Mouse (Mus musculus): ENCODE results near the gene Fkbp10.
A peak's percentile ranks its signal among the peaks of the same experiment; 100 is the strongest.

Fkbp10 gene

DNA sequence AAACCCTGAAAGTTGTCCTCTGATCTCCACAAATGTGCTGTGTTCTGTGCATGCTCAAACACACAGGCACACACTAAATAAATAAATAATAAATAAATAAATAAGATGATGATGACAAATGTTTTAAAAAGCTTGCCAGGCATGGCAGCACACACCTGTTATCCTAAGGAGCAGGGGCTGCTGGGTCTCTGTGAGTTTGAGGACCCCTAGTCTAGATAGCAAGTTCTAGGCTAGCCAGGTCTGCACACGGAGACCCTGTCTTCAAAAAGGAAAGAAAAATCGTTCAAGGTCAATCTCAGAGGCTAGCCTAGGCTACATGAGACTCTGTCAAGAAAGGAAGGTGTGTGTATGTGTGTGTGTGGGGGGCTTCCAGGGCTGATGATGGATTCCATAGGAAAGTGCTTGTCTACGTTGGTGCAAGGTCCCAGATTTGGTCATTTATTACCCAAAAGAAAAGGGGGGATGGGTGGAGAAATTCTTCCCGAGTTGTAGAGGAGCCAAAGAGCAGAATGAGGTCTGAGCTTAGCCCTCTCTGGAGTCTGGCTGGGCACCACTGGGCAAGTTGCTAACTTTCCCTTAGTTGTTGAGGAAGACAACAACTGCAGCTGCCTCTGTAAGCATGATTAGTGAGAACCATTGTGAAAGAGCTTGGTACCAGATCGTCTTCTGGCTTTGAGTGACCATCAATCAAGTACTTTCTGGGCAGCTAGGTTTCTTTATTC, 21.0 kb upstream of the Fkbp10 start:
- no peak for DNase-seq (ENCODE audit: low spot score in 2 of 2)

DNA sequence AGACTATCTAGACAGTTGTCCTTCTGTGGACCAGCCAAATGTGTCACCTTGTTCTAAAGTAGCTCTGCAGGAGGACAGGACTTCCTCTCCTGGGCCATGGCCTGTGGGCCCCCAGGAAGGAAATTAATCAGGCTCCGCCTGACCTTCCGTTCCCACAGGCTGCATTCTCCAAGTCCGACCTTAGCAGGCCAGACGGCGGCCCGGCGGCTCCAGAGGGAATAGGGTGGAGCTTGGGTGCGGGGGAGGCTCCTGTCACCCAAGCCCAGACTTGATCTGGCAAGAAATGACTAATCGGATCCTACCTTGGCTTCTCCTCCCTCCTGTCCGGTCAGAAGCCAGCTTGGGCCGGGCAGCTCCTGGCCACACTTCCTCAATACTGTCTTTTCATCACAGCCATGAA, 20.3 kb upstream of the Fkbp10 start:
- no peak for DNase-seq (ENCODE audit: low spot score in 2 of 2)

DNA sequence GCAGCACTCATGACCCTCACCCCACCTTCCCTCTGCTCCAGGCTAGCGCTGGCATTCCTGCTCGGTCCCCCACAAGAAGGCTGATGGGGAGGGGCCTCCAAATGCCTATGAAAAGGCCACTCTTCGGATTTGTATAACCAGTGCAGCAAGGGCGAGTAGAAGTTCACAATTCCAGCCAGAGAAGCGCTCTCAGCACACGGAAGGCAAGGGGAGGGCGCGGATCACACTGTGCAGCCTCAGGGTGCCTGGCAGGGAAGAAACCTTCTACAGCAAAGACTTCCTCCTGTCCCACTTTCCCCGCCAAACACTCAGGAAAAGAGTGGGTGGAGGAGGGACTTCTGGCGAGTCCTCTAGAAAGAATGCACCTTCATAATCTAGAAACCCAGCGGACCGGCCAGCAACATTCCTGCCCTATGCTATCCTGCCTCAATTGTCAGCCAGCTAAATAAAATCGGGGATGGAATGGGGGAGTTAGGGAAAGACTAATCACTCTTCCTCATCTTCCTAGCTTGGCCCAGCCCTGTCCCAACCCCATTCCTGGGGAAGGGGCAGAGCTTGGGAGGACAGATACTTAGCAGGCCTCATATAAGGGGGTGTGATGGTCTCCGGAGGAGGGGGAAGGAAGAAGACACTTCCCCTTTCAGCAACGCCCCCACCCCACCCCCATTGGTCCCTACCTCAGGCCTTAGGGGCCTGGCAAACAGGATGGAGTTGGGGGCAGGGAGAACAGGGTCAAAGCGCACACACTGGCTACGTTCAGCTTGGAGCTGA, 19.5 kb upstream of the Fkbp10 start:
- DNase-seq (ENCODE audit: low spot score in 2 of 2) = peak in 1 of 2 experiments; percentile 38

DNA sequence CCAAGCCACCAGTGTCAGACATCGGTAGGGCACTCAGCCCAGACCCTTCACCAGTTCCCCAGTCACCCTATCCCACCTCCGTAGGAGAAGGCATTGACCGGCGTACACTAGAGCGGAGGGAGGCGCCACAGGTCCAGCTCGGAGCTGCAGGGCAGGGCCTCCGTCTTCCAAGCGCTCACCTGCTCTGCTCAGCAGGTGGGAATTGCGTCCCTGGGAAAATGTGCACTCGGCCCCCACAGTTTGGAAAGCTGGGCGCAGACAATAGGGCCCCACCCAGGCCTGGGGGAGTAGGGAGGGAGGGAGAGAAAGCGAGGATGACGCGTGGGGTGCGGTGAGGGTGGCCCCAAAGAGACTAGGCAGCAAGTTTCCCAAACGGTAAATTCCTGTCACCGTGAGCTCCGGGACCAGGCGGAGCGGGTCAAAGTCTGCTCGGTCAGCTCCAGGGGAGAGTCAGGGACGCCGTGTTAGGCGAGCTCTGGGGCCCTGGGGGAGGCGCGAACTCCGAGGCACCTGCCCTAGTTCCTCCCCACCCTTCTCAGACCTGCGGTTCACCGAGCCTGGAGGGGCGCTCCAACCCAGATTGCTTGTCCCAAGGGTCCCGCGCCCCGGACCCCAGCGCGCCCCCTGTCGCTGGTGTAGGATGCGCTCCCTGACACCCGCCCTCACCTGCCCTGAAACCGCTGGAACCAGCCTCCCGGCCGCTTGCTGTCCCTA, 18.5 kb upstream of the Fkbp10 start:
- peak in 1 of 2 experiments; percentile 14 for DNase-seq (ENCODE audit: low spot score in 2 of 2)

DNA sequence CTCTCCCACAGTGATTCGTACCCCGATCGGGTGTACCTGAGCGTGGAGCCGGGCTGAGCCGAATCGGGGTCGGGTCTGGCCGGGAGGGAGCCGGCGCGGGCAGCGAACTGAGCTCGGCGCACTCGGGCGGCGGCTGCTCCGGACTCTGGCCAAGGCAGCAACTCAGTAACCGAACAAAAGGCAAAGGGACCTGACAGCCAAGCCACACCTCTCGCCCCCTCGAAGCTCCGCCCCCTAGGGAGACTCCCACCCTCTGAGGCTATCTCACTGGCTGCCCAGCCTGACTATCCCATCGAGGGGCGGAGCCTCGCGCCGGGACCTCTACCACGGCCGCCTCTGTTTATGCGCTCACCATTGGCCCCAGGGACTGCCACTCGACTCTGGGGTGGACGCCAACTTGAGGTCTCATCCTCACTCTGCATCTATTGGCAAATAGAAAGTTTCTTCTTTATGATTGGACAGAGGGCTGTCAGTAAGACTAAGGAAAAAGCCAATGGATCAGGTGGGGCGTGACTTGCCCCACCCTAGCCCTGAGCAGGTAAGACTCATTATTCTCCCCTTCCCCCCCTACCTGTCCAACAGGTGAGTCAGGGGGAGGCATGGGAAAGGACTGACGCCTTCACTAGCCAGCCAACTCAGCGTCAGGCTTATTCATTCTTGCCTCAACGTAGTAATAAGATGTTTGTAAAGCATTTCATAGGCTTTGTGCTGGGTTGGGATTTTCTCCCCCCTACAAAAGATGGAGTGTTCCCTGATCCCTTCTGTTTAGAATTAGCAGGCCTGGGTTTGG, 17.7 kb upstream of the Fkbp10 start, which contains the start of gene Jup:
TSS of gene Jup (minus strand) at position 164 of the 790 bp plus-strand sequence.
- DNase-seq (ENCODE audit: low spot score in 2 of 2) = peak; percentile 100

DNA sequence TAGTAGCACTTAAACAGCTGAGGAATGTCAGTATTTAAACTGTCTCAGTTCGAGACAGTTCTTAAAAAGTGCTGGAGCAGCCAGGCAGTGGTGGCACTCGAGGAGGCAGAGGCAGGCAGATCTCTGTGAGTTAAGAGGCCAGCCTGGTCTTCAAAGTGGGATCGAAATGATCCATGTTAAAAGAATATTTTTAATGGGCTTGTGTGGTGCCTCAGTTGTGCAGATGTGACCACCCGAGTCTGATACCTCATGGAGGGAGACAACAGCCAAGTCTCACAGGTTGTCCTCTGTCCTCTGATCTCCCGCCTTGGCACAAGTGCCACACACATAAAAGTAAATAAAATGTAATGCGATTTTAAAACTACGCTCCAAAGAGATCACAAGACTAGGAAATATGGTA, 17.0 kb upstream of the Fkbp10 start:
- no peak for DNase-seq (ENCODE audit: low spot score in 2 of 2)

DNA sequence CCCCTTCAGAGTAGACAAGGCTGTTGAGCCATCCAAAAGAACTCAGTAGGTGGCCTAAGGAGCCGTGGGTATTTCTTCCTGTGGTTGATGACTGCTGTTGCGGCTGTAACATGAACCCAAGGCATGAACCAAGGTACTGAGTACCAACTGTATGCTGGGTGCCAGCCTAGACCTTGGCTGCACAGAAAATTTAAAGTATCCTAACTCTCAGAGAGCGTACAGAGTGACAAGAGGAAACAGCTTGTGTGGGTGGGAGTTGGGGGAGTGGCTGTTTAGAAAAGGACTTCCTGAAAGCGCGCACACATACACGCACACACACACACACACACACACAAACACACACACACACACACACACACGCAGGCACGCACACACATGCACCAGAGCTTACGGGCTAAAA, 16.2 kb upstream of the Fkbp10 start:
- DNase-seq (ENCODE audit: low spot score in 2 of 2) = no peak

DNA sequence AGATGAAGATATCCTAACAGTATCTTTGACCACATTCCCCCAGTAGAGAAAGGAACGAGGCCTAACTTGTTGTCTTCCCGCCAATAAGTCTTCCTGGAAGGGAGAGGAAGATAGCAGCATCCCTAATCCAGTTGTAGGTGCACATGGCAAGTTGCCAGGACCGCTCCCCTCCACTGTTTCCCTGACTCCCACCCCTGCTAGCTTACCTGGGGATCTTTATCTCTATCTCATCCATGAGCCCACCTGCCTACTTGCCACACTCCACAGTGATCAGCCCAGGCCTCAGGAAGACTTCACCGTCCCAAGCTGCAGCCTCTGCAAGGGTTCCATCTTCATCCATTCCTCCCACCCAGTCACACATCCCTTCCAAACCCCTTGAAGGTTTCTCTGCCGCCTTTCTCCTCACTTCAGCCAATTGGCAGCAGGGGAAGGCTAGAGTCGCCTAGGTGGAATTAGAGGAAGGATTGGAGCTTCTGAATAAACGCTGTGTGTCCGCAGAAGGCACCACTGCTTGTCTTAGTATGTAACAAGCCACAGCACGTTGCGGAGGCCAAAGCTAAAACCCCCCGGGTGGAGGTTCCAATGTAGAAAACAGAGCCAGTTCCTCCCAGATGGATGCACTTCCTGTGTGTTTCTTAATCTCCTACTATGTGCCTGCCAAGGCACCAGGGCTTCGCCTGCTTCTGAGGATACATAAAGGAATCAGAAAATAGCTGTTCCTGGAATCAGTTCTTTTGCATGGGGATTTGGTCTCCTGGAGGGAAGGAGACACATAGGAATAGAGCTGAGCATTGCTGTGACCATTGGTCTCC, 15.6 kb upstream of the Fkbp10 start:
- DNase-seq (ENCODE audit: low spot score in 2 of 2) = no peak

DNA sequence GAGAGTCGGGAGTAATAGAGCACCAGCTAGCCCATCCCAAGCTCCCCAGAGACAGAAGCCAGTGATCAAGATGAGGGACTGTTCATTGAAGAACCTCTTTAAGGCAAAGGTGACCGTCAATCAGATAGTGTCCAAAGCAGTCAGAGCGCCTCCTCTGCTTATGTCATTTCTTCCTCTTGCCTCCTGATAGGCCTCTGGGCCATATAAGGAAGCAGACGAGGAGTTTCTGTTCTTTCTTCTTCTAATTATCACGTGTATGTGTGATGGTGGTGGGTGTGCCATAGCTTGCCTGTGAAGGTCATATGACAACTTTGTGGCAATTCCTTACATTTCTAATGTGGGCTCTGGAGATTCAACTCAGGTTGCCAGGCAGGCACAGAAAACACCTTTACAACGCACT, 14.7 kb upstream of the Fkbp10 start:
- DNase-seq (ENCODE audit: low spot score in 2 of 2) = no peak

DNA sequence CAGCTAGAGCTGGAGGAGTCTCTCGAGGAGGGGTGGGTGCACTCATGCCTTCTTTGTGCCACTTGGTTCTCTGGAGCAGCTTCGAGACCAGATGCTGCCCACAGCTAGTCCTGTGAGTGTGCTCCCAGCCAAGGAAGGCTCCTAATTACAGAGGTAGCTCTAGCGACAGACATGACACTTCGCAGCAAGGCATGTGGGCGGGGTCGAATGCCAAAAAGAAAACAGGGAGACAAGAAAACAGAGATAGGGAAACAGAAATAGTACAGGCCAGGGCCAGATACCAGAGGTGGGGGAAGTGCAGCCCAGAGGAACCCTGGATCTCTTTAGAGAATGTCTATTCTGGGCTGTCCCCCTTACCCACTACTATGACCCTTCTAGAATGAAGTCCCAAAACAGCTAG, 13.3 kb upstream of the Fkbp10 start:
- no peak for DNase-seq (ENCODE audit: low spot score in 2 of 2)

DNA sequence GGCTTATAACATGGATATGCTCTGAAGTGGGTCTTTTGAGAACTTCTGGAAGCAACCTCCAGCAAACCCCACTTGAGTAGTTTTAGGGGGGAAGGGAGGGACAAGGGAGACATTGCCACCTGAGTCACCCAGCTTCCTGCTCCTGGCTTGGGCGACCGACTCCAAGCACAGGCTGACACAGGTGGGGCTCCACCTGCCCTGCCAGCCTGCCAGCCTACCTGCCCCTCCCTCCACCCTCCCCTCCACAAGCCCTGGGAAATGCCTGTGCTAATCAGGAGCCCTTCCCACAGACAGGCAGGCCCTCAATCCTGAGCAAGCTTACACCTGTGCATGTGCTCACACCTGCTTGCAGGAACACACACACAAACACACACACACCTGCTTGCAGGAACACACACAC, 12.8 kb upstream of the Fkbp10 start:
- DNase-seq (ENCODE audit: low spot score in 2 of 2) = no peak

DNA sequence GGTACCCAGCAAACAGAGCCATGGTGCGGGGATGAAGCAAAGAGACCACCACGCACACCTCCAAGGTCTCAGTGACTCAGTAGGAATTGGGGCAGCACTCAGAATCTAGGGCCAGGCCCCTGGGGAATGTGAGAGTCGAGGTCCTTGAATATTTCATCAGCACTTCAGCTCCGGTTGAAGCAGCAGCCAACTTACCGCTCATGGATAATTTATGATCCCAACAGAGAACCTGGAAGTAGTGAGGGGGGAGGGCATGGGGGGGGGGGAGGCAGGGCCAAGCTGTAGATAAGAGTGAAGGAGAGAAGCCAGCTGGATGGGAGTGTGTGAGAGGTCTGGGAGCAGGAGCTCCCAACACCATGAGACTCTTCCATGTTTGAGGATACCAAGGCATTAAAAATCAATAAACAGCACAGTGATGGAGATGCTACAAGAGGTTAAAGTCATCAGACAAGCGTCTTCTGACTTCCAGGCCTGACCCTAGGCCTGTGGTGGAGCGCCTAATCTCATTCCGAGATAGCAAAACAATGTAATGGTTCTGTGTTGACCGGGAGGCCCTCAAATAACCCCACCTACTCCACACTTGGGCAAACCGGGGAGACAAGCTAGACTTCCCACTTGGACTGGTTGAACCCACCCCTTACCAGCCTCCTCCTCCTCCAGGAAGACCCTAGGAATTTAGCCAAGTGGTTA, 11.9 kb upstream of the Fkbp10 start:
- no peak for DNase-seq (ENCODE audit: low spot score in 2 of 2)

DNA sequence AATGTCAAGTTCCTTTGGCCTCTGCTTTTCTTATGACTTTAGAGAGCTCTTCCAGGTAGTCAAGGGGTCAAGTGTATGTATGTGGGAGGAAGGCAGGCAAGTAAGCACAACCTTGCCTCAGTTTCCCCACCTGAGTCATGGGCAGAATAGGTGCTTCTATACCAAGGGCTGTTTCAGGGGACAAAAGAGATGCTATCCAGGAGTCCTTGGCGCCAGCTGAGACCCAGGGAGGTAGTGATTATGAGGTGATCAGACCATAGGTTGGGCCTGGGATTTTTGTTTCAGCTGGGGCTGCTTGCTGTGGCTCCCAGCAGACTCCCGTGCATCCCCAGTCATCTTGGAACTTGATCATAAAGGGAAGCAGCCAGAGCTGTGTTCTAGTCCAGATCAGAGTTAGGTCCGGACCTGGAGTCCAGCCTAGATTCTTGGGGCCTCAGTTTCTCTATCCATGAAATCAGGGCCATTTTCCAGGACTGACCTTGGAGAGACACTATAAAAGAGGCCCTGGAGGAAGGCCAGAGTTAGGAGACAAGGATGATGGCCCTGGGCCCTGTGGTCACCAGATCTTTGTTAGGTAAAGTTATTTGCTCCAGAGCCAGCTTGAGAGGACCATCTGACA, 10.9 kb upstream of the Fkbp10 start:
- no peak for DNase-seq (ENCODE audit: low spot score in 2 of 2)

DNA sequence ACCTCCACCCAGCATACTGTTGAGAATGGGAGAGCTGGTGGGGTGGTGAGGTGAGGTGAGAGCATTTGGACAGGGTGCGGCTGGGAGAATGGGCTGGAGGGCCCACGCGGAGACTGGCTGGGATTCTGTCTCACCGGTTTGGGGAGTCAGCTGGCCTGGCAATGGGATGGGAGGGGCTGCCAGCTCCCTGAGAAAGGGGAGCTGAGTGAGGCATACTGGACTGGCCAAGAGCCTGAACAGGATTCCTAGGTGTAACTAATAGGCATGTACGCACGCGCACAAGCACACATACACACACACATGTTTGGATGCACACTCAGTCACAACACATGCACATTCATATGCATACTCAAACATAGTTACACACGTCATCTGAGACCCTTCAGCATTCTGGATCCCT, 9.2 kb upstream of the Fkbp10 start:
- DNase-seq (ENCODE audit: low spot score in 2 of 2) = no peak

DNA sequence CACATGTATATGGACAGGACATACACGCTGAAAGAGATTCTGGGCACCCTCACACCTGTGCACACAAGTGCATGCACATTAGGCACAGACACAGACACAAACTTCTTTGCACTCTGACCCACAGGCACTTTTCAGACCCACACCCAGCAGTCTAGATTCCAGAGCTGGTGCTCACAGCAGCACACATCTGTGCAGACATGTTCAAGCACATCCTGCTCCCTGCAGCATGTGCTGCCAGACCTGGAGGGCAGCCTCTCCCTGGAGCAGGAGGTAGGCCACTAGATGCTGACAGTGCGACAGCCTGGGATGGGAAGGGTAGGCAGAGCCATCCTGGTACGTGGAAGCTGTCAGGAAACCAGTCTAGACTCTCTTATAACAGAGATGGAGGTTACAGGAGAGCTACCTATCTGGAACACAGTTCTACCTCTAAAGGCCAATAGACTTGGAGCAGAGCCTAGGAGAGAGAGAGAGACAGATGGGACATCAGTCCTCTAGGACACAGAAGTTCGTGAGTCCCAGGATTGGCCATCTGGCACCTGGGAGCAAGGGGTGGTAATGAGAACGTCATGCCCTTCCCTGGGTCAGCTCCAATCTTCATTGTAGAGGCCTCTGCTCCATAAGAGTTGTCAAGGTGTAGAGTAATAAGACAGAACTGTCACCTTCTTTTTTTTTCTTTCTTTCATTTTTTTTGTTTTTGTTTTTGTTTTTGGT, 8.3 kb upstream of the Fkbp10 start:
- DNase-seq (ENCODE audit: low spot score in 2 of 2) = no peak

DNA sequence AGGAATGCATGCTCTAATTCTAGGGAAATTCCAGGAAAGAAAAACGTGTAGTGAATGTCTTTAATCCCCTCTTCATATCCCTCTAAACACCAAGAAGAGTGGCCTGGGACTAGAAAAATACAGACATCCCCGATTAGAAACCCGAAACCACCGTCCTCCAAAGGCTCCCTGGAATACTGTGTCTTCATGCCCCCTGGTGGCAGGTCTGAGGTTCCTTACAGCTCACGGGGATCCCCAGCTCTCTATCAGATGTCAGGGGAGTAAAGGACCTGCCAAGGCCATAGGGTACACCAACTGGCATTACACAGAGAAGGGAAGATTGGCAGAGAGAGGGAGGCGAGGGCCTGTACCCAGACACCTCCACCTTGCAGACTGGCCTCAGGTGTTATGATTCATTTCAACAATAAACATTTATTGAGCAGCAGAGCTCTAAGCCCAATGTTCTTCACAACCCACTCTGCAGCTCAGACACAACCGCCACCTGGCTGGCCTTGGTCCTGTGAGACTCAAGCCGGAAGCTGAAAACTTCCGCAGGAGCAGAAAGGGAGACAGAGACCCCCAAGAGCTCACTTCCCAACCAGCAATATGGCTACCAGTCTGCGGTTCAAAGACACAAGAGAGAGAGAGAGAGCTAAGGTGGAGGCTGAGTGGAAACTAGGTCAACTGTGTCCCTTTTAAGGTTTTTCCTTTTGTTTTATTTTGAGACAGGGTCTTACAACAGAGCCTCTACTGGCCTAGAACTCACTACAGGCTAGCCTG, 7.2 kb upstream of the Fkbp10 start:
- DNase-seq (ENCODE audit: low spot score in 2 of 2) = no peak

DNA sequence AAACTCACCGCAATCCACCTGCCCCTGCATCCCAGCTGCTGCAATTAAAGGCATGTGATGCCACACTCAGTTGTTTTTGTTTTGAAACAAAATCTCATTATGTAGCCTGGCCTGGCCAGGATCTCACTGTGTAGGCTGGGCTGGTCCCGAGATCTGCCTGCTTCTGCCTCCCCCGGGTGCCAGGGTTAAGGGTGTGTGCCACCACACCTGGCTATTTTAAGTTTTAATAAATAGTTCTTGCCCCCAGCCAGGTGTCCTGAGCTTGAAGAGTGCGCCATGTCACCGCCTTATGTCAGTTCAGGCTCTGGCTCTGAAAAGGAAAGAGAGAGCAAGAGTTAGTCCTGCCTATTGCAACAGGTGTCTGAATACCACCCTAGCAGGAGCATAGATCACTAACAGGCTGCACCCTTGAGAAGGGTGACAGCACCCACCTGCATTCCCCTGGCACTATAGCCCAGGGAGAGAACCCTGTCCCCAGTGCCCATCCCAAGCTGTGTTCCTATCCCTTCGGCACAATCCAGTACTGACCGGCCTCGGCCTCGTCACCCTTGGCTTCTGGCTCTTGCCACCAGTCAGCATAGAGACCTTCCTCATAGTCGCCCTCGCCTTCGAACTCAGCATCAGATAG, 6.5 kb upstream of the Fkbp10 start:
- DNase-seq (ENCODE audit: low spot score in 2 of 2) = no peak

DNA sequence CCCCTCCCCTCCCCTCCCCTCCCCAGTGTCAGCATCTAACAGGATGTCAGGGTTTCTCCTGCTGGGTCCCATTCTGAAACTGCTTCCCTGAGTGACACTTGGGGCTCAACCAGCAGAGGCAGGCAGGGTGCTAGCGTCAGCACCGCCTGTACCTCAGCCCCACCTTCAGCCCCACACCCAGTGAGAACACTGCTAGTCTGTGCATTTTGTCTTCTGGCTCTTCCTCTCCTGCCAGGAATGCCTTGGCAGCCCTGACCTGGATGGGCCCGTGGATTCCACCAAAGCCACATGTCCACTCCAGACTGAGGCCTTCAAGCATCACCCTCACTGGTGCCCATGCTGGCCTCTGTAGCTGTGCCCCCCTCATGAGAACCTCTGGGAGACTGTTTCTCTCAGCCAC, 5.8 kb upstream of the Fkbp10 start:
- no peak for DNase-seq (ENCODE audit: low spot score in 2 of 2)

Measured in right cerebral cortex, postnatal 36 days (tissue).